Comparison of ENCODE assay signal across 14 mouse cellular contexts in the genomic region with DNA sequence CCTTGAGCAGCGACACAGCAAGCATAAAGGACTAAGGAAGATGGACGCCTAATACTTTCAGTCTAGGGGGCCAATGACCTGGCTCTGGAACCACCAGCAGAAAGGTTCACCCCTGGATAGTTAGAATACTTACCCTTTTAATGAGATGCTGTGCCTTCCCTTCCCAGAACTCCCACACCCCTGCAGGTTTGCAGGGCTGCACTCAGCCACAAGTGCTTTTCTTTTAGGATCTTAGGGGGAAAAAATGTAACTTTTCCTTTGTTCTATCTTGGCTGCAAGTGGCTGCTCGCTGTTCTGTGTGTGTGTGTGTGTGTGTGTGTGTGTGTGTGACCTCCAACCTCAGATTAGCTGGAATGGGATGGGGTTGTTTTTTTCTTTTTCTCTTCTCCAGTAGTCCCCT. TPM values are rescaled to one million over a fixed set of nuclear protein-coding genes. Genes with fewer than 3 reads are reported as not detected.
A peak's percentile ranks its signal among the peaks of the same experiment; 100 is the strongest.
DNase-seq lines count a peak whose midpoint lies in the region; ATAC-seq and TF ChIP-seq lines count a peak whose summit lies in the region.
"Had no signal": no experiment of that assay in that cellular context is flagged by ENCODE, and none has a peak within 500 bp of the region (broad histone marks: within the 10 kb centered on the region; RNA-seq: fewer than 3 reads in every experiment).

No protein-coding gene starts in this region.

- H3K4me2 ChIP-seq in hindbrain, embryonic 12.5 days (replicated peaks) = peak overlapping the region; percentile 63
- H3K4me2 ChIP-seq in midbrain, postnatal 0 days (ENCODE audit: low read depth, low read length, poor library complexity, severe bottlenecking) = peak overlapping the region; percentile 66
- H3K4me2 ChIP-seq: lung, embryonic 14.5 days had no signal

- WGBS in embryonic facial prominence, embryonic 10.5 days = 71% methylated on average over 3 of the region's 3 CpGs
- WGBS in hindbrain, embryonic 12.5 days = 68% methylated on average over 3 of the region's 3 CpGs
- WGBS in midbrain, postnatal 0 days = 42% methylated on average over 3 of the region's 3 CpGs

- no peaks in the 10 kb centered on the region for H3K36me3 ChIP-seq in ES-E14 (ENCODE audit: control insufficient read depth, insufficient read depth, low read length, poor library complexity, severe bottlenecking)
- H3K36me3 ChIP-seq in embryonic facial prominence, embryonic 10.5 days (replicated peaks) = no peaks in the 10 kb centered on the region
- H3K36me3 ChIP-seq in hindbrain, embryonic 12.5 days = no peaks in the 10 kb centered on the region
- H3K36me3 ChIP-seq in midbrain, postnatal 0 days (ENCODE audit: insufficient read depth, low read length) = no peaks in the 10 kb centered on the region
- H3K36me3 ChIP-seq: limb, embryonic 13.5 days had no signal

- H3K4me1 ChIP-seq in ES-E14 (ENCODE audit: control insufficient read depth in 2 of 2, insufficient read depth in 2 of 2, low read length in 2 of 2, poor library complexity in 1 of 2) = peaks cover 26 to 27% of the 10 kb centered on the region in 2 experiments
- H3K4me1 ChIP-seq in embryonic facial prominence, embryonic 10.5 days = peaks cover 96% of the 10 kb centered on the region
- peaks cover 77% of the 10 kb centered on the region for H3K4me1 ChIP-seq in hindbrain, embryonic 12.5 days
- peaks cover 39% of the 10 kb centered on the region for H3K4me1 ChIP-seq in midbrain, postnatal 0 days (ENCODE audit: insufficient read depth, low read length)

- no peaks in the 10 kb centered on the region for H3K9me3 ChIP-seq in ES-E14 (ENCODE audit: control insufficient read depth, insufficient read depth, low read depth, low read length)
- H3K9me3 ChIP-seq in embryonic facial prominence, embryonic 10.5 days = no peaks in the 10 kb centered on the region
- H3K9me3 ChIP-seq in hindbrain, embryonic 12.5 days (replicated peaks) = no peaks in the 10 kb centered on the region
- H3K9me3 ChIP-seq in midbrain, postnatal 0 days (ENCODE audit: low read length) = no peaks in the 10 kb centered on the region
- H3K9me3 ChIP-seq: limb, embryonic 13.5 days had no signal

- H3K9ac ChIP-seq in ES-E14 (ENCODE audit: insufficient read depth, low read depth, low read length, poor library complexity, severe bottlenecking) = peak overlapping the region; percentile 23; the same call in 1 of the 2 replicates
- H3K9ac ChIP-seq in hindbrain, embryonic 12.5 days = 0 out of 2 replicates have a peak overlapping the region, but pooled peaks have one; percentile 14
- no peak overlapping the region for H3K9ac ChIP-seq in midbrain, postnatal 0 days (replicated peaks; ENCODE audit: low read length, poor library complexity, severe bottlenecking)
- H3K9ac ChIP-seq: limb, embryonic 13.5 days; lung, embryonic 14.5 days had no signal

- TF ChIP-seq CTCF in midbrain, postnatal 0 days (IDR thresholded peaks at IDR 0.05) = no peak

- H3K27ac ChIP-seq in ES-E14 (ENCODE audit: insufficient read depth, low read depth, low read length, poor library complexity, severe bottlenecking) = peak overlapping the region; percentile 92
- peak overlapping the region; percentile 90; the same call in 1 of the 2 replicates for H3K27ac ChIP-seq in embryonic facial prominence, embryonic 10.5 days (replicated peaks)
- peak overlapping the region; percentile 99 for H3K27ac ChIP-seq in hindbrain, embryonic 12.5 days
- peak overlapping the region; percentile 97; the same call in 1 of the 2 replicates for H3K27ac ChIP-seq in midbrain, postnatal 0 days (ENCODE audit: low read depth, low read length)

- H3K27me3 ChIP-seq in embryonic facial prominence, embryonic 10.5 days (replicated peaks; ENCODE audit: low read depth, poor library complexity, severe bottlenecking) = no peaks in the 10 kb centered on the region
- no peaks in the 10 kb centered on the region for H3K27me3 ChIP-seq in hindbrain, embryonic 12.5 days
- no peaks in the 10 kb centered on the region for H3K27me3 ChIP-seq in midbrain, postnatal 0 days (ENCODE audit: insufficient read depth, low read length)
- H3K27me3 ChIP-seq: limb, embryonic 13.5 days had no signal

- in situ Hi-C loops in ES-E14 (cut with MboI; ENCODE audit: low sequenced_read_pairs in 2 of 2, unreplicated experiment in 2 of 2) = no loop called here

- H3K4me3 ChIP-seq in ES-E14 (ENCODE audit: insufficient read depth in 1 of 2, low read depth in 1 of 2, low read length in 2 of 2, poor library complexity in 1 of 2, severe bottlenecking in 1 of 2) = peak overlapping the region in 1 of 2 experiments; percentile 42; a peak in 2 of 4 replicates
- no peak overlapping the region for H3K4me3 ChIP-seq in embryonic facial prominence, embryonic 10.5 days
- H3K4me3 ChIP-seq in hindbrain, embryonic 12.5 days = 0 out of 2 replicates have a peak overlapping the region, but pooled peaks have one; percentile 52
- H3K4me3 ChIP-seq in midbrain, postnatal 0 days (ENCODE audit: low read depth, low read length) = no peak overlapping the region
- H3K4me3 ChIP-seq: limb, embryonic 13.5 days had no signal

- no peak for DNase-seq in ES-E14 (ENCODE audit: low read depth, low spot score)
- DNase-seq in embryonic facial prominence, embryonic 10.5 days (ENCODE audit: low spot score) = no peak
- no peak for DNase-seq in midbrain, postnatal 0 days (ENCODE audit: low spot score)
- no peak for DNase-seq in retina, postnatal 1 day
- no peak for DNase-seq in adrenal gland, adult 2 months
- DNase-seq: kidney, adult 8-10 months; lung, embryonic 14.5 days had no signal

- no peak for ATAC-seq in hindbrain, embryonic 12.5 days (ENCODE audit: low FRiP score)
- ATAC-seq in midbrain, postnatal 0 days (ENCODE audit: low FRiP score) = no peak
- no peak for ATAC-seq in megakaryocyte progenitor cell, adult 5-6 weeks (replicated peaks; ENCODE audit: poor library complexity)
- ATAC-seq: activated CD4-positive, CD25-positive, alpha-beta regulatory T cell, adult 4 months had no signal

TF ChIP-seq in ES-E14, 5 proteins besides CTCF, POLR2A, EP300 and RAD21:
- TF ChIP-seq CHD2 (IDR thresholded peaks at IDR 0.05; ENCODE audit: low read depth, low read length) (no peak), MAFK (IDR thresholded peaks at IDR 0.05; ENCODE audit: insufficient read depth, low read depth, low read length) (no peak), ZC3H11A (IDR thresholded peaks at IDR 0.05; ENCODE audit: borderline replicate concordance, low read depth, low read length) (no peak), HCFC1 (IDR thresholded peaks at IDR 0.05; ENCODE audit: borderline replicate concordance, insufficient read depth, low read length) (no peak), ZNF384 (IDR thresholded peaks at IDR 0.05; ENCODE audit: low read depth, low read length) (no peak)

RNA-seq across cellular contexts. Expression of gene Tuba1a, which starts 35.3 kb away (rescaled TPM):
- total RNA-seq in ES-E14 (2012; rRNA removed) = 595 and 862 TPM in 2 replicates
- polyA plus RNA-seq in embryonic facial prominence, embryonic 10.5 days (2016; fragmentation: Nextera tagmentation; extraction: Ambion mirVana) = 2,739 and 2,840 TPM in 2 replicates
- polyA plus RNA-seq in hindbrain, embryonic 12.5 days (2016; fragmentation: Nextera tagmentation; extraction: Ambion mirVana) = 9,547 and 9,692 TPM in 2 replicates
- total RNA-seq in midbrain, postnatal 0 days (2014; rRNA removed) = 17,447 and 20,461 TPM in 2 replicates
- polyA plus RNA-seq in midbrain, postnatal 0 days (2015; fragmentation: Nextera tagmentation; extraction: Ambion mirVana) = 15,641 and 16,823 TPM in 2 replicates
- 100 to 1,000 TPM in 1 of 2 experiments, 10 to 100 TPM in 1; 63.2 to 125 TPM for total RNA-seq in adrenal gland, adult 2 months (2021)
- polyA plus RNA-seq in adrenal gland, adult 2 months (2012; rRNA removed) = 128 and 133 TPM in 2 replicates
- 30.3 and 33.5 TPM in 2 replicates for total RNA-seq in megakaryocyte progenitor cell, adult 5-6 weeks (2015)
- 15.3 and 22.2 TPM in 2 replicates for total RNA-seq in megakaryocyte progenitor cell, adult 5-6 weeks (2017)

RNA-seq across cellular contexts. Expression of gene Gm49450, which starts 35.4 kb away (rescaled TPM):
- not detected in 2 replicates for total RNA-seq in ES-E14 (2012; rRNA removed)
- polyA plus RNA-seq in embryonic facial prominence, embryonic 10.5 days (2016; fragmentation: Nextera tagmentation; extraction: Ambion mirVana) = not detected in 2 replicates
- not detected in 2 replicates for polyA plus RNA-seq in hindbrain, embryonic 12.5 days (2016; fragmentation: Nextera tagmentation; extraction: Ambion mirVana)
- 1,797 and 2,945 TPM in 2 replicates for total RNA-seq in midbrain, postnatal 0 days (2014; rRNA removed)
- not detected in 2 replicates for polyA plus RNA-seq in midbrain, postnatal 0 days (2015; fragmentation: Nextera tagmentation; extraction: Ambion mirVana)
- total RNA-seq in adrenal gland, adult 2 months (2021) = 10 to 100 TPM in 1 of 2 experiments, not detected in 1; 10.9 TPM
- 49.5 and 126 TPM in 2 replicates for polyA plus RNA-seq in adrenal gland, adult 2 months (2012; rRNA removed)
- total RNA-seq in megakaryocyte progenitor cell, adult 5-6 weeks (2015) = 0.69 and 1.1 TPM in 2 replicates
- total RNA-seq in megakaryocyte progenitor cell, adult 5-6 weeks (2017) = not detected in 2 replicates
- total RNA-seq: layer of hippocampus, postnatal 14 days had no signal
- polyA plus RNA-seq: activated CD4-positive, CD25-positive, alpha-beta regulatory T cell, adult 4 months; embryonic facial prominence, embryonic 11.5 days; heart, embryonic 16.5 days; limb, embryonic 13.5 days; lung, embryonic 14.5 days had no signal

RNA-seq across cellular contexts. Expression of gene Tuba1c, which starts 40.9 kb away (rescaled TPM):
- 335 and 424 TPM in 2 replicates for total RNA-seq in ES-E14 (2012; rRNA removed)
- polyA plus RNA-seq in embryonic facial prominence, embryonic 10.5 days (2016; fragmentation: Nextera tagmentation; extraction: Ambion mirVana) = 141 and 144 TPM in 2 replicates
- 59.6 and 72.4 TPM in 2 replicates for polyA plus RNA-seq in hindbrain, embryonic 12.5 days (2016; fragmentation: Nextera tagmentation; extraction: Ambion mirVana)
- total RNA-seq in midbrain, postnatal 0 days (2014; rRNA removed) = 18.2 and 22.6 TPM in 2 replicates
- polyA plus RNA-seq in midbrain, postnatal 0 days (2015; fragmentation: Nextera tagmentation; extraction: Ambion mirVana) = 9.6 and 9.9 TPM in 2 replicates
- 100 to 1,000 TPM; 270 to 284 TPM for total RNA-seq in adrenal gland, adult 2 months (2021)
- 205 and 318 TPM in 2 replicates for polyA plus RNA-seq in adrenal gland, adult 2 months (2012; rRNA removed)
- total RNA-seq in megakaryocyte progenitor cell, adult 5-6 weeks (2015) = 187 and 190 TPM in 2 replicates
- 79.3 and 105 TPM in 2 replicates for total RNA-seq in megakaryocyte progenitor cell, adult 5-6 weeks (2017)

RNA-seq across cellular contexts. Expression of gene Tuba1b, which starts 54.4 kb away (rescaled TPM):
- 1,092 and 1,539 TPM in 2 replicates for total RNA-seq in ES-E14 (2012; rRNA removed)
- 2,343 and 2,408 TPM in 2 replicates for polyA plus RNA-seq in embryonic facial prominence, embryonic 10.5 days (2016; fragmentation: Nextera tagmentation; extraction: Ambion mirVana)
- 1,219 and 1,243 TPM in 2 replicates for polyA plus RNA-seq in hindbrain, embryonic 12.5 days (2016; fragmentation: Nextera tagmentation; extraction: Ambion mirVana)
- total RNA-seq in midbrain, postnatal 0 days (2014; rRNA removed) = 2,522 and 3,264 TPM in 2 replicates
- polyA plus RNA-seq in midbrain, postnatal 0 days (2015; fragmentation: Nextera tagmentation; extraction: Ambion mirVana) = 1,582 and 1,796 TPM in 2 replicates
- 100 to 1,000 TPM; 235 to 261 TPM for total RNA-seq in adrenal gland, adult 2 months (2021)
- polyA plus RNA-seq in adrenal gland, adult 2 months (2012; rRNA removed) = 616 and 725 TPM in 2 replicates
- 2,787 and 2,962 TPM in 2 replicates for total RNA-seq in megakaryocyte progenitor cell, adult 5-6 weeks (2015)
- 767 and 827 TPM in 2 replicates for total RNA-seq in megakaryocyte progenitor cell, adult 5-6 weeks (2017)

Comparison
In these comparisons a context has a peak if more than half of its experiments do, and no peak if none do; other contexts are left out.
1. RNA of gene Tuba1a, which starts 35.3 kb away (total RNA-seq): 17,447 to 20,461 TPM in midbrain, postnatal 0 days; 595 to 862 TPM in ES-E14, 63.2 to 125 TPM in adrenal gland, adult 2 months and 15.3 to 33.5 TPM in megakaryocyte progenitor cell, adult 5-6 weeks; every median in the first group is over 10 times any median in the second.
2. RNA of gene Gm49450, which starts 35.4 kb away (total RNA-seq): 1,797 to 2,945 TPM in midbrain, postnatal 0 days; 10.9 TPM in adrenal gland, adult 2 months, 0.69 to 1.1 TPM in megakaryocyte progenitor cell, adult 5-6 weeks and not detected in ES-E14; every median in the first group is over 100 times any median in the second.
3. Peak in every context shown above with its lines, with median percentiles within 50 percentile points of each other: H3K27ac ChIP-seq.